Mouse (Mus musculus) liver, embryonic 16.5 days (tissue): Measurements from ENCODE around the gene Wdr25. TPM values are rescaled to one million over a fixed set of nuclear protein-coding genes. Genes with fewer than 3 reads are reported as not detected.
A peak's percentile ranks its signal among the peaks of the same experiment; 100 is the strongest.

Experiments
- ATAC-seq: fragments of 200-750 bp; cut with Nextera tagmentation; 2 replicates; pipeline ENCODE4 v1.8.0; 2017; ENCODE audit warnings: low read depth, mild to moderate bottlenecking, moderate number of reproducible peaks, moderate library complexity
- H3K27ac ChIP-seq: fragments of 300-500 bp; sonication (generic); 2 replicates; pipeline ENCODE4 v1.5.1; 2014; ENCODE audit warnings: mild to moderate bottlenecking, low read length
- H3K27me3 ChIP-seq: fragments of 300-500 bp; sonication (generic); 2 replicates; pipeline ENCODE4 v1.6.1; 2014; ENCODE audit warnings: low read depth, low read length, mixed read lengths; ENCODE audit not compliant: control insufficient read depth, insufficient read depth
- H3K36me3 ChIP-seq: fragments of 300-500 bp; sonication (generic); 2 replicates; pipeline ENCODE4 v1.6.1; 2014; ENCODE audit warnings: mild to moderate bottlenecking; ENCODE audit not compliant: control insufficient read depth, insufficient read depth
- H3K4me1 ChIP-seq: fragments of 300-500 bp; sonication (generic); 2 replicates; pipeline ENCODE4 v1.6.1; 2014; ENCODE audit warnings: low read depth, low read length, mixed read lengths; ENCODE audit not compliant: control insufficient read depth
- H3K4me2 ChIP-seq: fragments of 300-500 bp; sonication (generic); 2 replicates; pipeline ENCODE4 v1.6.1; 2014; ENCODE audit warnings: low read depth, low read length, mixed read lengths
- H3K4me3 ChIP-seq: fragments of 300-500 bp; sonication (generic); 2 replicates; pipeline ENCODE4 v1.5.1; 2014; ENCODE audit warnings: low read depth, mild to moderate bottlenecking, low read length
- H3K9ac ChIP-seq: fragments of 300-500 bp; sonication (generic); 2 replicates; pipeline ENCODE4 v1.6.1; 2014; ENCODE audit warnings: low read depth, low read length
- H3K9me3 ChIP-seq: fragments of 300-500 bp; sonication (generic); replicated peaks from 2 replicates; pipeline ENCODE4 v1.6.1; 2016; ENCODE audit warnings: low read length; ENCODE audit not compliant: control insufficient read depth
- WGBS: fragments of 180-500 bp; shearing (Covaris S2); extraction: QIAGEN DNeasy Blood & Tissue Kit; methylation state at CpG from one replicate; pipeline ENCODE4 v1.1.7; 2014; ENCODE audit not compliant: insufficient replicate concordance; 5-methylcytosine and 5-hydroxymethylcytosine counted together
- polyA plus RNA-seq: library from polyadenylated mRNA; unstranded; fragments of >200 nt; fragmentation: Nextera tagmentation; extraction: Ambion mirVana; gene quantifications from 2 replicates; pipeline ENCODE4 v1.2.1, GENCODE M21; 2015

The Wdr25 gene
- polyA plus RNA-seq, 1 experiment from 2014 or later: 1.3 TPM

GRCm38 (mm10) chr12:108885906-108886305, 7.5 kb upstream of the Wdr25 start:
- no peaks in the 10 kb centered on the region for H3K27me3 ChIP-seq
- H3K9me3 ChIP-seq: no peaks in the 10 kb centered on the region
- H3K4me3 ChIP-seq: no peak overlapping the region
- peaks cover 5% of the 10 kb centered on the region for H3K36me3 ChIP-seq
- H3K9ac ChIP-seq: no peak overlapping the region
- ATAC-seq: no peak
- H3K27ac ChIP-seq: no peak overlapping the region
- 86% methylated on average over 1 of the region's 1 CpGs for WGBS
- no peak overlapping the region for H3K4me2 ChIP-seq
- H3K4me1 ChIP-seq: no peaks in the 10 kb centered on the region

DNA sequence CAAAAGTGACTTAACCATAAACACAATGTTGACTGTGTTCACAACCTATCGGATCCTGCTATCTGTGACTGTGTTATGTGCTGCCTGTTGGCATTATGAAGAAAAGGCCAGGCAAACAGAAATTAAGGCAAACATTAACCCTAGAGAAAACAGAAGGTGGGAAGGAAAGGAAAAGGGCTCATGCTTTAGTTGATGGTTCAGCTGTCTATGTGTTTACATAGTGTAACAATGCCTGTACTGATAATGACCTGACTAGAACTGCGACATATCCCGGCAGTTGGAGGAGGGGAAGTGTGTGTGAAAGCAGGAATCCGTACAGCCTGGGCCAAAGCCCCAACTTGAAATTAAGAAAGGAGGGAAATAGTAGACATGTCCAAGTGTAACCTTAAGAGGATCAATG, 6.4 kb upstream of the Wdr25 start:
- no peaks in the 10 kb centered on the region for H3K27me3 ChIP-seq
- H3K4me2 ChIP-seq: no peak overlapping the region
- no peaks in the 10 kb centered on the region for H3K9me3 ChIP-seq
- whole genome bisulfite sequencing: 67% methylated on average over 4 of the region's 4 CpGs
- no peak overlapping the region for H3K9ac ChIP-seq
- H3K27ac ChIP-seq: no peak overlapping the region
- no peaks in the 10 kb centered on the region for H3K4me1 ChIP-seq
- peaks cover 5% of the 10 kb centered on the region for H3K36me3 ChIP-seq
- H3K4me3 ChIP-seq: no peak overlapping the region
- ATAC-seq: peak; percentile 78

DNA sequence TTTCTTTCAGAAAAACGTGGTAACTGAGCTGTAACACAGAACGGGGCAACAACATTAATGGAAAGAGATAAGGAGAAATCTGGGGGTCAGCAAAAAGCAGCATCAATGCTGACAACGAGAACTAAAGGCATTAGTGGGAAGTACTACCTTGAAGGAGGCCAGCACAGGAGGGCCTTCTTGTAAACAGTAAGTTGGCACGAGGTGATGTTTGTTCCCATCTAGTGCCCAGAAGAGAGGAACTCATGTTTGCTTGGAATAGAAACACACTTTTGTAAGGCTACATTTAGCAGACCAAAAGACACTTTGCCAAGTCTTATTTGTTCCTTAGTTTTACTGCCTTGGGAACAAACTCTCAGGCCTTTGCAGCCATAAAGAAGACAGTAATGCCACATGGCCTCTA, 4.8 kb upstream of the Wdr25 start:
- H3K4me3 ChIP-seq: no peak overlapping the region
- no peak overlapping the region for H3K4me2 ChIP-seq
- WGBS: 52% methylated on average over 4 of the region's 4 CpGs
- ATAC-seq: no peak
- H3K27me3 ChIP-seq: no peaks in the 10 kb centered on the region
- no peak overlapping the region for H3K27ac ChIP-seq
- H3K36me3 ChIP-seq: peaks cover 5% of the 10 kb centered on the region
- H3K4me1 ChIP-seq: peaks cover 9% of the 10 kb centered on the region
- H3K9ac ChIP-seq: no peak overlapping the region
- no peaks in the 10 kb centered on the region for H3K9me3 ChIP-seq

GRCm38 (mm10) chr12:108893715-108894431, 442 bp downstream of the Wdr25 start, which contains the start of gene Wars:
Gene Wars (minus strand): TSS chr12:108894174.
- Histone ChIP-seq H3K4me1 (peaks cover 16% of the 10 kb centered on the region), H3K9ac (peak within 1 kb of the TSS; percentile 78), H3K4me2 (peak within 1 kb of the TSS; percentile 92), H3K9me3 (no peaks in the 10 kb centered on the region), H3K4me3 (peak within 1 kb of the TSS; percentile 85), H3K27ac (peak within 1 kb of the TSS; percentile 13), H3K36me3 (no peaks in the 10 kb centered on the region), H3K27me3 (no peaks in the 10 kb centered on the region)
- peak; percentile 100 for ATAC-seq
- WGBS: under 1% methylated on average over 58 of the region's 58 CpGs

- Histone ChIP-seq H3K36me3 (no peaks in the 10 kb centered on the region), H3K27ac (no peak overlapping the region; the same call in 1 of the 2 replicates), H3K4me2 (peak overlapping the region; percentile 92), H3K9me3 (no peaks in the 10 kb centered on the region), H3K4me3 (peak overlapping the region; percentile 85), H3K4me1 (peaks cover 16% of the 10 kb centered on the region), H3K27me3 (no peaks in the 10 kb centered on the region), H3K9ac (peak overlapping the region; percentile 73)
- under 1% methylated on average over 7 of the region's 7 CpGs for WGBS
- ATAC-seq: no peak
Observed at GRCm38 (mm10) chr12:108894432-108894816, 993 bp downstream of the Wdr25 start.

DNA sequence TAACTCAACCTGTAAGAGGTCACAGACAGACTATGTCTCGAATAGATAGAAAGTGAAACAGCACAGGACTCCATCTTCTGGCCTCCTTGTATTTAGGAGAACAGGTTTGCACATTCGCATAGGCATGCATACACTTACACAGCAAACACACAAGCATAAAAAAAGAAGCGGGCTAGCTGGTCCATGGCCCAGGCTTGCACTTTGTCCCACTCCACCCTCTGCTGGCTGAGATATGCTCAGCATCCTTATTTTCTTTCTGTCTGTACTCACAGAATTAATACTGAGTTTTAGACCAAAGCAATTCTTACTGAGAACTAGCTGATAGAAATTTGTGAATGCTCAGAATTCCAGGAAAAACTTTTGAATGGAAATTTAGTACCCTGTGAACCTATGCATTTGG, 2.6 kb downstream of the Wdr25 start:
- peaks cover 16% of the 10 kb centered on the region for H3K4me1 ChIP-seq
- no peak overlapping the region for H3K27ac ChIP-seq
- no peaks in the 10 kb centered on the region for H3K27me3 ChIP-seq
- no peak overlapping the region for H3K4me2 ChIP-seq
- no peak overlapping the region for H3K4me3 ChIP-seq
- no peaks in the 10 kb centered on the region for H3K9me3 ChIP-seq
- ATAC-seq: no peak
- no peak overlapping the region for H3K9ac ChIP-seq
- no peaks in the 10 kb centered on the region for H3K36me3 ChIP-seq
- WGBS: 49% methylated on average over 3 of the region's 3 CpGs

DNA sequence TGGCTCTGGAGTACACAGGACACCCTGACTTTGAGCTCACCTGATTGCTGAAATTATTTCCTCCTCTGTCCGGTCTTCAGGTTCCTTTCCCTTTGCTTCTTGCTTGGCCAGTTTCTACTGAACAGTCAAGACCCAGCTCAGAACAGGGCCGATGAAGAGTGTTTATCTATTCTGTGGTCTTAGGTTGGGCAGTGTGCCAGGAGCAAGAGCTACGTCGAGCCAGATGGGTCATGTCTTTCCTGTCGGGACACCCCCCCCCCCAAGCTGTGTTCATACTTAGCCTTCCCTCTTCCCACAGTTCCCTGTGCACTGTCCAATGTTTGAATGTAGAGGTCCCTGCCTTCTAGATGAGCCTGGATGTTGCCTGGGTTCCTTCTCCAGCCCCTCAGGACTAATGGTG, 7.9 kb downstream of the Wdr25 start:
- H3K27me3 ChIP-seq: no peaks in the 10 kb centered on the region
- H3K27ac ChIP-seq: no peak overlapping the region
- ATAC-seq: no peak
- H3K4me1 ChIP-seq: no peaks in the 10 kb centered on the region; the same call in 1 of the 2 replicates
- H3K9me3 ChIP-seq: no peaks in the 10 kb centered on the region
- no peaks in the 10 kb centered on the region for H3K36me3 ChIP-seq
- no peak overlapping the region for H3K4me2 ChIP-seq
- H3K4me3 ChIP-seq: no peak overlapping the region
- no peak overlapping the region for H3K9ac ChIP-seq
- 29% methylated on average over 5 of the region's 5 CpGs for WGBS

DNA sequence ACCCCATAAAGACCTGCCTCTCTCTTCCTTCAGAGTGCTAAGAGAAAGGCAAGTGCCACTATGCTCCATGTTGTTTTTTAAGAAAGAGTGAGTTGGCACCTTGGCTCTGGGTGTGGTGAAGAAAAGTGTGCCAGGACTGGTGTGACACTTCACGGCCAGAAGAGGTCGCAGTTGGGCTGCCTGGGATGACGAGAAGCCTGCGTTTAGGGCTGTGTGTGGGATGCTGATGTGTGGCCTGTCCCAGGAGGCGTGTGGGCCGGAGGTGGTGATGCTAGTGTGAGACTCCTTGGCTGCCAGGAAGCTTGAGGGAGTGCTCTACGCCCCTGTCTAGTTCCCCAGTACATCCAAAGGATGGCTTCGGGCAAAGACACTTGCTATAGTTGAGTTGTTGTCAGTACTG, 9.5 kb downstream of the Wdr25 start:
- no peaks in the 10 kb centered on the region for H3K9me3 ChIP-seq
- no peaks in the 10 kb centered on the region for H3K27me3 ChIP-seq
- no peak overlapping the region for H3K4me2 ChIP-seq
- peak; percentile 47 for ATAC-seq
- 24% methylated on average over 8 of the region's 8 CpGs for WGBS
- no peak overlapping the region for H3K9ac ChIP-seq
- no peaks in the 10 kb centered on the region; the same call in 1 of the 2 replicates for H3K4me1 ChIP-seq
- no peaks in the 10 kb centered on the region for H3K36me3 ChIP-seq
- no peak overlapping the region for H3K27ac ChIP-seq
- no peak overlapping the region for H3K4me3 ChIP-seq

GRCm38 (mm10) chr12:108903600-108904275, 10.3 kb downstream of the Wdr25 start:
- no peak overlapping the region for H3K27ac ChIP-seq
- no peak overlapping the region for H3K9ac ChIP-seq
- no peaks in the 10 kb centered on the region; the same call in 1 of the 2 replicates for H3K4me1 ChIP-seq
- WGBS: 75% methylated on average over 8 of the region's 8 CpGs
- H3K27me3 ChIP-seq: no peaks in the 10 kb centered on the region
- H3K4me2 ChIP-seq: no peak overlapping the region
- no peak for ATAC-seq
- H3K4me3 ChIP-seq: no peak overlapping the region
- H3K36me3 ChIP-seq: no peaks in the 10 kb centered on the region
- H3K9me3 ChIP-seq: no peaks in the 10 kb centered on the region
